Mouse (Mus musculus) lung, embryonic 16.5 days (tissue): ENCODE data around the gene Kctd3. TPM values are rescaled to one million over a fixed set of nuclear protein-coding genes. Genes with fewer than 3 reads are reported as not detected.

ENCODE experiments used
- ATAC-seq: fragments of 200-750 bp; cut with Nextera tagmentation; 2 replicates; pipeline ENCODE4 v1.8.0; 2017; ENCODE audit warnings: low read depth, mild to moderate bottlenecking, moderate library complexity
- H3K27ac ChIP-seq: fragments of 300-500 bp; sonication (generic); 2 replicates; pipeline ENCODE4 v1.5.1; 2014; ENCODE audit warnings: mild to moderate bottlenecking, control low read depth, low read length
- H3K27me3 ChIP-seq: fragments of 300-500 bp; sonication (generic); 2 replicates; pipeline ENCODE4 v1.6.1; 2014; ENCODE audit warnings: low read depth, low read length, mixed read lengths; ENCODE audit not compliant: control insufficient read depth, insufficient read depth
- H3K36me3 ChIP-seq: fragments of 300-500 bp; sonication (generic); 2 replicates; pipeline ENCODE4 v1.6.1; 2014; ENCODE audit warnings: low read length; ENCODE audit not compliant: control insufficient read depth, insufficient read depth
- H3K4me1 ChIP-seq: fragments of 300-500 bp; sonication (generic); replicated peaks from 2 replicates; pipeline ENCODE4 v1.6.1; 2014; ENCODE audit warnings: low read length, mixed read lengths; ENCODE audit not compliant: control insufficient read depth, insufficient read depth
- H3K4me2 ChIP-seq: fragments of 300-500 bp; sonication (generic); 2 replicates; pipeline ENCODE4 v1.6.1; 2014; ENCODE audit warnings: low read depth, low read length, control low read depth
- H3K4me3 ChIP-seq: fragments of 300-500 bp; sonication (generic); 2 replicates; pipeline ENCODE4 v1.5.1; 2014; ENCODE audit warnings: mild to moderate bottlenecking, low read length, control low read depth
- H3K9ac ChIP-seq: fragments of 300-500 bp; sonication (generic); 2 replicates; pipeline ENCODE4 v1.6.1; 2014; ENCODE audit warnings: low read length, control low read depth
- H3K9me3 ChIP-seq: fragments of 300-500 bp; sonication (generic); 2 replicates; pipeline ENCODE4 v1.6.1; 2016; ENCODE audit warnings: low read length; ENCODE audit not compliant: control insufficient read depth
- WGBS: fragments of 180-500 bp; shearing (Covaris S2); extraction: QIAGEN DNeasy Blood & Tissue Kit; methylation state at CpG from one replicate; pipeline ENCODE4 v1.1.7; 2014; 5-methylcytosine and 5-hydroxymethylcytosine counted together
- polyA plus RNA-seq: library from polyadenylated mRNA; unstranded; fragments of >200 nt; fragmentation: Nextera tagmentation; extraction: Ambion mirVana; gene quantifications from 2 replicates; pipeline ENCODE4 v1.2.1, GENCODE M21; 2015

Gene Kctd3
- polyA plus RNA-seq, 1 experiment from 2014 or later, result 26.3 TPM

GRCm38 (mm10) chr1:189022925-189023700, 15.5 kb upstream of the Kctd3 start:
- Histone ChIP-seq H3K4me1 (peaks cover 5% of the 10 kb centered on the region; the same call in 1 of the 2 replicates), H3K27me3 (no peaks in the 10 kb centered on the region), H3K9ac (no peak overlapping the region), H3K27ac (peak overlapping the region; percentile 29; the same call in 1 of the 2 replicates), H3K9me3 (no peaks in the 10 kb centered on the region), H3K4me3 (no peak overlapping the region), H3K4me2 (no peak overlapping the region), H3K36me3 (no peaks in the 10 kb centered on the region)
- WGBS, result 31% methylated on average over 7 of the region's 7 CpGs
- peak; percentile 63; the same call in 1 of the 2 replicates for ATAC-seq

GRCm38 (mm10) chr1:189015372-189015771, 7.7 kb upstream of the Kctd3 start:
- no peak overlapping the region for H3K4me3 ChIP-seq
- no peak overlapping the region for H3K4me2 ChIP-seq
- no peaks in the 10 kb centered on the region; the same call in 1 of the 2 replicates for H3K27me3 ChIP-seq
- no peak overlapping the region for H3K9ac ChIP-seq
- H3K4me1 ChIP-seq, result peaks cover 12% of the 10 kb centered on the region
- H3K36me3 ChIP-seq, result no peaks in the 10 kb centered on the region
- WGBS, result 68% methylated on average over 2 of the region's 2 CpGs
- H3K27ac ChIP-seq, result no peak overlapping the region
- ATAC-seq, result no peak
- H3K9me3 ChIP-seq, result no peaks in the 10 kb centered on the region

GRCm38 (mm10) chr1:189013587-189013921, 5.9 kb upstream of the Kctd3 start:
- Histone ChIP-seq H3K4me3 (no peak overlapping the region), H3K27me3 (no peaks in the 10 kb centered on the region; the same call in 1 of the 2 replicates), H3K4me1 (peaks cover 12% of the 10 kb centered on the region), H3K27ac (peak overlapping the region; percentile 44; the same call in 1 of the 2 replicates), H3K36me3 (no peaks in the 10 kb centered on the region), H3K4me2 (peak overlapping the region; percentile 57), H3K9ac (peak overlapping the region; percentile 39; the same call in 1 of the 2 replicates), H3K9me3 (no peaks in the 10 kb centered on the region)
- peak; percentile 39; the same call in 1 of the 2 replicates for ATAC-seq
- 11% methylated on average over 4 of the region's 4 CpGs for WGBS

GRCm38 (mm10) chr1:189012846-189013586, 5.4 kb upstream of the Kctd3 start:
- WGBS, result 2% methylated on average over 16 of the region's 16 CpGs
- Histone ChIP-seq H3K4me2 (peak overlapping the region; percentile 57), H3K9ac (peak overlapping the region; percentile 39; the same call in 1 of the 2 replicates), H3K36me3 (no peaks in the 10 kb centered on the region), H3K9me3 (no peaks in the 10 kb centered on the region), H3K4me3 (peak overlapping the region; percentile 20), H3K27me3 (no peaks in the 10 kb centered on the region; the same call in 1 of the 2 replicates), H3K27ac (peak overlapping the region; percentile 44; the same call in 1 of the 2 replicates), H3K4me1 (peaks cover 12% of the 10 kb centered on the region)
- peak; percentile 61; the same call in 1 of the 2 replicates for ATAC-seq

GRCm38 (mm10) chr1:189010671-189011070, 3.0 kb upstream of the Kctd3 start:
- Histone ChIP-seq H3K4me3 (no peak overlapping the region), H3K36me3 (no peaks in the 10 kb centered on the region), H3K4me1 (peaks cover 25% of the 10 kb centered on the region), H3K27ac (no peak overlapping the region), H3K4me2 (no peak overlapping the region), H3K9me3 (no peaks in the 10 kb centered on the region), H3K9ac (no peak overlapping the region), H3K27me3 (no peaks in the 10 kb centered on the region; the same call in 1 of the 2 replicates)
- 73% methylated on average over 4 of the region's 4 CpGs for WGBS
- no peak for ATAC-seq

GRCm38 (mm10) chr1:189007980-189008324, 311 bp upstream of the Kctd3 start:
- Histone ChIP-seq H3K4me2 (peak overlapping the region; percentile 39), H3K27ac (no peak overlapping the region), H3K9ac (no peak overlapping the region; the same call in 1 of the 2 replicates), H3K27me3 (no peaks in the 10 kb centered on the region), H3K4me3 (peak overlapping the region; percentile 99), H3K9me3 (no peaks in the 10 kb centered on the region), H3K4me1 (peaks cover 19% of the 10 kb centered on the region), H3K36me3 (no peaks in the 10 kb centered on the region)
- peak; percentile 41 for ATAC-seq
- 47% methylated on average over 7 of the region's 7 CpGs for WGBS

GRCm38 (mm10) chr1:189006826-189007225, 815 bp downstream of the Kctd3 start:
- 1% methylated on average over 7 of the region's 7 CpGs for WGBS

GRCm38 (mm10) chr1:189006267-189006666, 1.4 kb downstream of the Kctd3 start:
- Histone ChIP-seq H3K9ac (peak overlapping the region; percentile 95), H3K4me3 (peak overlapping the region; percentile 99), H3K36me3 (no peaks in the 10 kb centered on the region), H3K27me3 (no peaks in the 10 kb centered on the region), H3K27ac (no peak overlapping the region), H3K9me3 (no peaks in the 10 kb centered on the region), H3K4me2 (peak overlapping the region; percentile 91), H3K4me1 (peaks cover 13% of the 10 kb centered on the region)
- 40% methylated on average over 5 of the region's 5 CpGs for WGBS
- ATAC-seq, result no peak

More at GRCm38 (mm10) chr1:189006826-189007225, 815 bp downstream of the Kctd3 start:
- peak overlapping the region; percentile 95 for H3K9ac ChIP-seq
- ATAC-seq, result peak; percentile 20; the same call in 1 of the 2 replicates
- H3K4me3 ChIP-seq, result peak overlapping the region; percentile 99
- no peaks in the 10 kb centered on the region for H3K27me3 ChIP-seq
- H3K4me2 ChIP-seq, result peak overlapping the region; percentile 91
- H3K27ac ChIP-seq, result 0 out of 2 replicates have a peak overlapping the region, but pooled peaks have one; percentile 63
- H3K4me1 ChIP-seq, result peaks cover 13% of the 10 kb centered on the region
- no peaks in the 10 kb centered on the region for H3K36me3 ChIP-seq
- H3K9me3 ChIP-seq, result no peaks in the 10 kb centered on the region

GRCm38 (mm10) chr1:189004774-189005173, 2.9 kb downstream of the Kctd3 start:
- ATAC-seq, result no peak
- WGBS, result 93% methylated on average over 1 of the region's 1 CpGs
- H3K27me3 ChIP-seq, result no peaks in the 10 kb centered on the region
- 0 out of 2 replicates have a peak, but pooled peaks cover 3% of the 10 kb centered on the region for H3K36me3 ChIP-seq
- no peaks in the 10 kb centered on the region for H3K9me3 ChIP-seq
- no peak overlapping the region for H3K9ac ChIP-seq
- no peak overlapping the region for H3K27ac ChIP-seq
- H3K4me2 ChIP-seq, result no peak overlapping the region
- no peak overlapping the region for H3K4me3 ChIP-seq
- H3K4me1 ChIP-seq, result peaks cover 13% of the 10 kb centered on the region
